Mouse (Mus musculus) limb, embryonic 11.5 days (tissue): ENCODE measurements at regions not wholly inside any gene's neighbourhood (a gene's known extent, or its start where the extent isn't known, plus 50 kb on each side); places are given as distances from the start of the nearest gene placed in this dataset.

Experiments
- ATAC-seq: fragments of 200-750 bp; cut with Nextera tagmentation; 2 replicates; pipeline ENCODE4 v1.8.0; 2017; ENCODE audit warnings: low read depth; ENCODE audit not compliant: insufficient number of reproducible peaks, low FRiP score, low TSS enrichment
- DNase-seq: peaks from one replicate; pipeline ENCODE4 v3.0.0-alpha.2; 2015; ENCODE audit warnings: low spot score
- H3K27ac ChIP-seq: fragments of 300-500 bp; sonication (generic); replicated peaks from 2 replicates; pipeline ENCODE4 v1.5.1; 2014; ENCODE audit warnings: low read depth, mild to moderate bottlenecking, low read length
- H3K27me3 ChIP-seq: fragments of 300-500 bp; sonication (generic); 2 replicates; pipeline ENCODE4 v1.6.1; 2014; ENCODE audit warnings: mild to moderate bottlenecking, low read length, mixed read lengths; ENCODE audit not compliant: control insufficient read depth, insufficient read depth
- H3K36me3 ChIP-seq: fragments of 300-500 bp; sonication (generic); 2 replicates; pipeline ENCODE4 v1.6.1; 2014; ENCODE audit warnings: mild to moderate bottlenecking, low read length, moderate library complexity, mixed read lengths; ENCODE audit not compliant: control insufficient read depth, insufficient read depth
- H3K4me1 ChIP-seq: fragments of 300-500 bp; sonication (generic); 2 replicates; pipeline ENCODE4 v1.6.1; 2014; ENCODE audit warnings: low read length, mixed read lengths; ENCODE audit not compliant: control insufficient read depth, insufficient read depth
- H3K4me2 ChIP-seq: fragments of 300-500 bp; sonication (generic); 2 replicates; pipeline ENCODE4 v1.6.1; 2014; ENCODE audit warnings: low read depth, mild to moderate bottlenecking, moderate library complexity; ENCODE audit not compliant: severe bottlenecking
- H3K4me3 ChIP-seq: fragments of 300-500 bp; sonication (generic); 2 replicates; pipeline ENCODE4 v1.5.1; 2014; ENCODE audit warnings: low read depth, low read length
- H3K9ac ChIP-seq: fragments of 300-500 bp; sonication (generic); 2 replicates; pipeline ENCODE4 v1.6.1; 2014; ENCODE audit warnings: mild to moderate bottlenecking, low read length
- H3K9me3 ChIP-seq: fragments of 300-500 bp; sonication (generic); 2 replicates; pipeline ENCODE4 v1.6.1; 2016; ENCODE audit warnings: low read length; ENCODE audit not compliant: control insufficient read depth
- WGBS: fragments of 180-500 bp; shearing (Covaris S2); extraction: QIAGEN DNeasy Blood & Tissue Kit; methylation state at CpG from one replicate; pipeline ENCODE4 v1.1.7; 2014; 5-methylcytosine and 5-hydroxymethylcytosine counted together

DNA sequence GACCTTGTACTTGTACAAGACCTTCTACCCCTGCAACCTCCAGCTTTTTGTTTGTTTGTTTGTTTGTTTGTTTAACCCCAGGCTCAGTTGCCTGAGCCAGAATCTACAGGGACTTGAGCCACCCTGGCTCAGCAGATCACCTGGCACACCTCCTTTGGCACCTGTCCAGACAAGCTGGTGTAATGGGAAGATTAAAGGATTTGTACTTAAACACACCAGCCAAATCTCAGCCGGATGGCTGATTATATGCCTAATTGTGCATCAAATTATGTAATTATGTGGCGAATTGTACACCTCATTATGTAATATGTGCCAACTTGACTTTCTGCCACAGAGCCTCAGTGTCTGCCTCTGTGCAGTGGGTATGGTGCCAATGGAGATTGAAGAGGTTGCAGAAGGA lies 133.2 kb downstream of the Plekhb2 start:
- no peak overlapping the region for H3K4me3 ChIP-seq
- DNase-seq (no peak), ATAC-seq (no peak)
- no peak overlapping the region for H3K4me2 ChIP-seq
- H3K36me3 ChIP-seq: no peaks in the 10 kb centered on the region
- no peak overlapping the region for H3K9ac ChIP-seq
- no peak overlapping the region for H3K27ac ChIP-seq
- H3K9me3 ChIP-seq: no peaks in the 10 kb centered on the region; the same call in 1 of the 2 replicates
- H3K27me3 ChIP-seq: no peaks in the 10 kb centered on the region
- no peaks in the 10 kb centered on the region for H3K4me1 ChIP-seq
- 71% methylated on average over 2 of the region's 2 CpGs for WGBS

DNA sequence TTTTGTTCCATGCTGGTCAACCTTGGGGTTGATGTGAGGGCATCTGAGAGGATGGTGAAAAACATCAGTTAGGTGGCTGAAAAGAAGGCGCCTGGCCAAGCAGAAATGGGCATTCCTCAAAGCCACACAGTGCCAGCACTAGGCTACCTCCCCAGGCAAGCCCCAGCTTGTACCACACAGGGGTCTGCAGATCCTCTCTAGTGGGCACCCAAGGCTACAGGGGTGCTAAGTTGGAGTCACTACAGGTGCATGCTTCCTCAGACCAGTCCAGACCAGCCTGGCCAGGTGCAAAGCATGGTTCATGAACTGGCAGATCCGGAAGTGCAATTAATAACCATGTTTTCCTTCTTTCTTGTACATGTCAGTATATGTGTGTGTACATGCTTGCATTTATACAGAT lies 137.1 kb downstream of the Plekhb2 start:
- no peak for ATAC-seq
- no peak for DNase-seq
- H3K27ac ChIP-seq: no peak overlapping the region
- no peaks in the 10 kb centered on the region for H3K36me3 ChIP-seq
- no peaks in the 10 kb centered on the region for H3K27me3 ChIP-seq
- H3K4me3 ChIP-seq: no peak overlapping the region
- H3K4me2 ChIP-seq: no peak overlapping the region
- H3K9ac ChIP-seq: no peak overlapping the region
- 88% methylated on average over 2 of the region's 2 CpGs for WGBS
- no peaks in the 10 kb centered on the region for H3K9me3 ChIP-seq
- H3K4me1 ChIP-seq: no peaks in the 10 kb centered on the region

DNA sequence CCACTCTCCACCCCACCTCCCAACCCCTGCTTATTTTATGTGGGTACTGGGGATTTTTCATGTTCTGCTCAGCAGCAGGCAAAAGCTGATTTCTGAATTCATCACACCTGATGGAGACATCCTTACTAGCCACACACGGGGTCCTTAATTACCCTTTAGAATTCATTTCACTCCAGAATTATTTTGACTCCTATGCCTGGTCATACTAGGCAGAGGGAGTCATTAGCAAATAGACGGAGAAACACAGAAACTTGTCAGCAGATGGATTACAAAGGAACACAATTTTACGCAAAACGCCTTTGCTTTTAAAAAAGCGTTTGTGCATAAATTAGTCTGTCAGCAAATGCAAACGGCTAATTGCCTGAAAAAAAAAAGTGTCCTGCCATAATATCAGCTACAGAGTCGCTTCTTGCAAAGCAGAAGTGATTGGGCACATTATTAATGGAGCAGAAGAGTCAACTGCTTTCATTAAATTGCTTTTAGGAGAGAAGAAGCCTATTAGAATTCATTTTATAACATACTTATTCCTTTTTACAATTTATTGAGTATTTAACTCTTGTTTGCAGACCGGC lies 138.0 kb downstream of the Plekhb2 start:
- 68% methylated on average over 8 of the region's 8 CpGs for WGBS
- Histone ChIP-seq H3K36me3 (no peaks in the 10 kb centered on the region), H3K4me3 (no peak overlapping the region), H3K4me2 (no peak overlapping the region), H3K27ac (no peak overlapping the region), H3K27me3 (no peaks in the 10 kb centered on the region), H3K4me1 (no peaks in the 10 kb centered on the region), H3K9me3 (no peaks in the 10 kb centered on the region), H3K9ac (no peak overlapping the region)
- DNase-seq: no peak
- ATAC-seq: no peak

DNA sequence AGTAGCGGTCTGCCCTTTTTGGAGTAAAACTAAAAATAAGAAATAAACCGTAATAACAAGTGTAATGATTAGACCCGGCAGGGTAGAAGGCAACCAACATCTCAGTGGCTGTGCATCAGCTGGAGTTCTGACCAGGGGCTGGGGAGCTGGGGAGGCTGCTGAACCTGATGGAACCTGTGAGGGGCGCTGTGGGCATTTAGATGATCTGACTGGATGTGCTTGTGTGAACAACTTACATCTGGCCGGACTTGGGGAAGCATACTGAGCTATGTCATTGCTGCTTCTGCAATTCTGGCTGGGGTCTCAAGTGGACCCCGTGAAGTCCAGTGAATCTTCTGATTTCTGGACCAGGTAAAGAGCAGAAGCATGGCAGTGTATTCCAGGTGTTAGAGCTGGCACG lies 138.4 kb downstream of the Plekhb2 start:
- WGBS: 81% methylated on average over 7 of the region's 7 CpGs
- no peak for ATAC-seq

DNA sequence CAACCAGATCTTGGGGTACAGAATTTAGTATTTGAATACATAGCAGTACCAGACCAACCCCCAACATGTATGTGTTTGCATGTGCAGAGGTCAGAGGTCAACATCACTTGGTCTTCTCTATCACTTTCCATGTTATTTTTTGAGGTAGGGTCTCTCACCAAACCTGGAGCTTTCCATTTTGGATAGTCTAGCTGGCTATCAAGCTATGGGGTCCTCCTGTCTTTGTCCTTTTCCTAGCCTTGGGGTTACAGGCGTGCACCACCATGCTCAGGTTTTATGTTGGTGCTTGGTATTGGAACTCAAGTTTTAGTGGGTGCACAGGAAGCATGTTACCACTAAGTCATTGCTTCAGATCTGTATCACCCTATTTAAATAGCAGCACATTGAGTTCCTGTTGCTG lies 151.0 kb downstream of the Plekhb2 start:
- no peak overlapping the region for H3K27ac ChIP-seq
- H3K9me3 ChIP-seq: no peaks in the 10 kb centered on the region
- no peak overlapping the region for H3K4me2 ChIP-seq
- H3K4me1 ChIP-seq: no peaks in the 10 kb centered on the region
- no peaks in the 10 kb centered on the region for H3K36me3 ChIP-seq
- no peak overlapping the region for H3K9ac ChIP-seq
- no peaks in the 10 kb centered on the region for H3K27me3 ChIP-seq
- ATAC-seq (no peak), DNase-seq (no peak)
- WGBS: 93% methylated on average over 1 of the region's 1 CpGs
- no peak overlapping the region for H3K4me3 ChIP-seq

More for the DNA sequence above, 138.4 kb downstream of the Plekhb2 start:
- H3K4me2 ChIP-seq: no peak overlapping the region
- H3K4me3 ChIP-seq: no peak overlapping the region
- H3K9ac ChIP-seq: no peak overlapping the region
- no peaks in the 10 kb centered on the region for H3K4me1 ChIP-seq
- no peak for DNase-seq
- no peaks in the 10 kb centered on the region for H3K9me3 ChIP-seq
- no peak overlapping the region for H3K27ac ChIP-seq
- no peaks in the 10 kb centered on the region for H3K36me3 ChIP-seq
- no peaks in the 10 kb centered on the region for H3K27me3 ChIP-seq

DNA sequence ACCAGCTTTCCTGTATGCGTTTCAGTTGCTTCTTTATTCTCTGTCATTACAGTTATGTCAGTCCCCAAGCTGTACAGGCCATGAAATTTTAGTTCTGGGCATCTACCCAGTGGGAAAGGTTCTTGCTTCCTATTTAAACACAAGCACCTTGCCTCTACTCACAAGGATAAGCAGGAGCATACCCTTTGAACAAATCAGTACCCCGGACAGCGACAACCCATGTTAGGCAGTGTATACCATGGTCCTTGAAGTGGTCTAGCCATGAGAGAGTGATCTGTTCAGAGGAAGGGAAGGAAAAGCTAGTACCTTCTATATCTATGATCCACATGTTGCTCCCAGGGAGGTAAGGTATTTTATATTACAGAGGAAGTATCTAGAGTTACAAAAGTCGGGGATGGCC lies 167.7 kb downstream of the Plekhb2 start:
- Histone ChIP-seq H3K36me3 (no peaks in the 10 kb centered on the region), H3K9me3 (no peaks in the 10 kb centered on the region)
- ATAC-seq: no peak

DNA sequence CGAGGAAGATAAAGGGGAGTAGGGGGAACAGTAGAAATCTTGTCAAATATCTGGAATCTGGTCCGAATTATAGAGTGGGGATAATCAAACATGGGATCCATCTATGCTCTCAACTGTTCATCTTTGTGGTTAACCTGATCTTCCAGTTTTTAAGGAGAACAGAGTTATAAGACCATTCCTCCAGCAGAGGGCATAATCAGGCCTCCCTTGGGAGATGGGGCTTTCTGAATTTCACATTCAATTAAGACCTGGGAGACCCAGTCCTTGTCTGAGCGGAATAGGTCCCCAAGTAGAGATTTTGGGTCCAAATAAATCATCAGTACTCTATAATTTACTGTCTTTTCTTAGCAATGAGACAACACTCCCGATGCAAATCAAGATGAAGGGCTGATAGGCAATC lies 182.8 kb downstream of the Plekhb2 start:
- 62% methylated on average over 4 of the region's 4 CpGs for WGBS

More for the DNA sequence above, 167.7 kb downstream of the Plekhb2 start:
- no peak overlapping the region for H3K4me3 ChIP-seq
- DNase-seq: peak; percentile 88
- no peaks in the 10 kb centered on the region for H3K4me1 ChIP-seq
- no peaks in the 10 kb centered on the region for H3K27me3 ChIP-seq
- no peak overlapping the region for H3K27ac ChIP-seq
- 69% methylated on average over 4 of the region's 4 CpGs for WGBS
- no peak overlapping the region for H3K4me2 ChIP-seq
- no peak overlapping the region for H3K9ac ChIP-seq

DNA sequence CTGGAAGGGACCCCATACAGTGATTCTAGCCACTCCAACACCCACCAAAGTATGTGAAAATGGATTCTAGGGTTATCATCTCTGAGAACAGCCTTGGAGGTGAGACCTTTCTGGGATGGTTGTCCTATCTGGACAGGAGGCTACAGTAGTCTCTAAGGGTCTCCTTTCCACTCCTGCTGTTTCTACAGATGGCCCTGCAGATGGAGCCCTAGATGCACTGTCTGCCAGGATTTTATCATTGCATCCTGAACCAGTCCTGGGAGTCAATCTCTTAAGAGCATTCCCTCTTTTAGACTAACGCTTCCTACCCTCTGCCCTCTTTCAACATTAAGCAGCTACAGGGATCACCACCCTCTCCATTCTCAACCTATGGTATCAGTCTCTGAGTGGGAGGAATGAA lies 223.0 kb downstream of the Plekhb2 start:
- no peak for ATAC-seq
- 91% methylated on average over 1 of the region's 1 CpGs for WGBS

More for the DNA sequence above, 182.8 kb downstream of the Plekhb2 start:
- Histone ChIP-seq H3K4me3 (no peak overlapping the region), H3K4me1 (no peaks in the 10 kb centered on the region), H3K27me3 (no peaks in the 10 kb centered on the region), H3K9me3 (no peaks in the 10 kb centered on the region), H3K9ac (no peak overlapping the region), H3K4me2 (no peak overlapping the region), H3K36me3 (no peaks in the 10 kb centered on the region), H3K27ac (no peak overlapping the region)
- ATAC-seq: no peak
- no peak for DNase-seq

DNA sequence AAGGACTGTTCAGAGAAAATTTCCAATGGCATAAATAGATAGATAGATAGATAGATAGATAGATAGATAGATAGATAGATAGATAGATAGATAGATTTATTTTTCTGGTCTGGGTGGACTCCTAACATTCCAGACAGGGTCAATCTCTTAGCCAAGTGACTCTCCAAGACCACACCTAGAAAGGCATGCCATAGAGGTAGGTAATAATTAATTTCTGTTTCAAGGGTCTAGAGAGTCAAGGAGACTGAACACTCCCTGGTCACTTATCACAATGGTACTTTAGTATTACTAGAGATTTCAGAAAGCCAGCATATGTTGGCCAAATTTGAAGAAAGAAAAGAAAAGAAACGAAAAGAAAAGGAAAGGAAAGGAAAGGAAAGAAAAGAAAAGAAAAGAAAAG lies 245.1 kb downstream of the Plekhb2 start:
- ATAC-seq: no peak
- 45% methylated on average over 1 of the region's 1 CpGs for WGBS

More for the DNA sequence above, 223.0 kb downstream of the Plekhb2 start:
- H3K4me3 ChIP-seq: no peak overlapping the region
- H3K9me3 ChIP-seq: no peaks in the 10 kb centered on the region
- no peak overlapping the region for H3K27ac ChIP-seq
- H3K9ac ChIP-seq: no peak overlapping the region
- H3K36me3 ChIP-seq: no peaks in the 10 kb centered on the region
- H3K27me3 ChIP-seq: no peaks in the 10 kb centered on the region
- no peaks in the 10 kb centered on the region for H3K4me1 ChIP-seq
- DNase-seq: no peak
- no peak overlapping the region for H3K4me2 ChIP-seq

More for the DNA sequence above, 245.1 kb downstream of the Plekhb2 start:
- H3K9ac ChIP-seq: no peak overlapping the region
- H3K4me3 ChIP-seq: no peak overlapping the region
- H3K27me3 ChIP-seq: no peaks in the 10 kb centered on the region
- DNase-seq: no peak
- H3K4me1 ChIP-seq: no peaks in the 10 kb centered on the region
- no peak overlapping the region for H3K4me2 ChIP-seq
- no peaks in the 10 kb centered on the region for H3K9me3 ChIP-seq
- H3K36me3 ChIP-seq: no peaks in the 10 kb centered on the region
- no peak overlapping the region for H3K27ac ChIP-seq
